Mouse (Mus musculus): ENCODE measurements around the gene Flrt2.

- TF ChIP-seq CTCF (IDR thresholded peaks at IDR 0.05; ENCODE audit: low read depth, low read length) (no peak), POLR2A (IDR thresholded peaks at IDR 0.05; ENCODE audit: extremely low read depth, insufficient read depth, low read length) (no peak)
These were observed 4.0 kb downstream of the Flrt2 start for GRCm38 (mm10) chr12:95695834-95696521.
